Mouse (Mus musculus): ENCODE results near the gene Zcchc12. TPM values are rescaled to one million over a fixed set of nuclear protein-coding genes. Genes with fewer than 3 reads are reported as not detected.

The Zcchc12 gene
- 12.0 and 12.3 TPM in 2 replicates for polyA plus RNA-seq (2015; fragmentation: Nextera tagmentation; extraction: Ambion mirVana)

- no peaks in the 10 kb centered on the region for H3K4me1 ChIP-seq (replicated peaks; ENCODE audit: control insufficient read depth, insufficient read depth, low read length)
- ATAC-seq: no peak
- 25% methylated on average over 28 of the region's 28 CpGs for WGBS
Observed at GRCm38 (mm10) chrX:36195736-36196525, at the start of gene Zcchc12. Zcchc12 (plus strand) TSS chrX:36195904.

GRCm38 (mm10) chrX:36146746-36147145 is 49.0 kb upstream of the Zcchc12 start:
- H3K4me2 ChIP-seq (replicated peaks; ENCODE audit: low read depth): no peak overlapping the region
- WGBS: 65% methylated on average over 4 of the region's 4 CpGs
- ATAC-seq: no peak
- no peak overlapping the region for H3K4me3 ChIP-seq (ENCODE audit: low read depth, low read length)
- no peak overlapping the region for H3K27ac ChIP-seq (ENCODE audit: low read depth, low read length)
- TF ChIP-seq CTCF (IDR thresholded peaks at IDR 0.05; ENCODE audit: low read depth): no peak
- no peak overlapping the region for H3K9ac ChIP-seq (ENCODE audit: low read depth, low read length)
- no peaks in the 10 kb centered on the region for H3K27me3 ChIP-seq (replicated peaks; ENCODE audit: control insufficient read depth, insufficient read depth, low read length)
- H3K9me3 ChIP-seq (ENCODE audit: control insufficient read depth): no peaks in the 10 kb centered on the region
- no peaks in the 10 kb centered on the region for H3K4me1 ChIP-seq (replicated peaks; ENCODE audit: control insufficient read depth, insufficient read depth, low read length)
- H3K36me3 ChIP-seq (ENCODE audit: control insufficient read depth, insufficient read depth): no peaks in the 10 kb centered on the region

More at GRCm38 (mm10) chrX:36195736-36196525, at the start of gene Zcchc12:
- Histone ChIP-seq H3K9me3 (ENCODE audit: control insufficient read depth) (no peaks in the 10 kb centered on the region), H3K9ac (ENCODE audit: low read depth, low read length) (no peak within 1 kb of the TSS), H3K4me3 (ENCODE audit: low read depth, low read length) (0 out of 2 replicates have a peak within 1 kb of the TSS, but pooled peaks have one; percentile 5), H3K27me3 (replicated peaks; ENCODE audit: control insufficient read depth, insufficient read depth, low read length) (no peaks in the 10 kb centered on the region), H3K36me3 (ENCODE audit: control insufficient read depth, insufficient read depth) (no peaks in the 10 kb centered on the region), H3K27ac (ENCODE audit: low read depth, low read length) (no peak within 1 kb of the TSS), H3K4me2 (replicated peaks; ENCODE audit: low read depth) (peak within 1 kb of the TSS; percentile 30; the same call in 1 of the 2 replicates)
- no peak for TF ChIP-seq CTCF (IDR thresholded peaks at IDR 0.05; ENCODE audit: low read depth)

GRCm38 (mm10) chrX:36150100-36150499 is 45.6 kb upstream of the Zcchc12 start:
- no peak overlapping the region for H3K4me2 ChIP-seq (replicated peaks; ENCODE audit: low read depth)
- H3K9me3 ChIP-seq (ENCODE audit: control insufficient read depth): no peaks in the 10 kb centered on the region
- no peak overlapping the region for H3K4me3 ChIP-seq (ENCODE audit: low read depth, low read length)
- no peaks in the 10 kb centered on the region for H3K27me3 ChIP-seq (replicated peaks; ENCODE audit: control insufficient read depth, insufficient read depth, low read length)
- H3K4me1 ChIP-seq (replicated peaks; ENCODE audit: control insufficient read depth, insufficient read depth, low read length): no peaks in the 10 kb centered on the region
- no peak for ATAC-seq
- no peaks in the 10 kb centered on the region for H3K36me3 ChIP-seq (ENCODE audit: control insufficient read depth, insufficient read depth)
- H3K9ac ChIP-seq (ENCODE audit: low read depth, low read length): no peak overlapping the region
- TF ChIP-seq CTCF (IDR thresholded peaks at IDR 0.05; ENCODE audit: low read depth): peak; percentile 42
- no peak overlapping the region for H3K27ac ChIP-seq (ENCODE audit: low read depth, low read length)

GRCm38 (mm10) chrX:36156677-36157076 is 39.0 kb upstream of the Zcchc12 start:
- Histone ChIP-seq H3K4me3 (ENCODE audit: low read depth, low read length) (no peak overlapping the region), H3K36me3 (ENCODE audit: control insufficient read depth, insufficient read depth) (no peaks in the 10 kb centered on the region), H3K27ac (ENCODE audit: low read depth, low read length) (no peak overlapping the region), H3K4me1 (replicated peaks; ENCODE audit: control insufficient read depth, insufficient read depth, low read length) (no peaks in the 10 kb centered on the region), H3K9ac (ENCODE audit: low read depth, low read length) (no peak overlapping the region), H3K4me2 (replicated peaks; ENCODE audit: low read depth) (no peak overlapping the region), H3K9me3 (ENCODE audit: control insufficient read depth) (no peaks in the 10 kb centered on the region), H3K27me3 (replicated peaks; ENCODE audit: control insufficient read depth, insufficient read depth, low read length) (no peaks in the 10 kb centered on the region)
- 64% methylated on average over 2 of the region's 2 CpGs for WGBS
- TF ChIP-seq CTCF (IDR thresholded peaks at IDR 0.05; ENCODE audit: low read depth): no peak
- ATAC-seq: no peak

- Histone ChIP-seq H3K27ac (ENCODE audit: low read depth, low read length) (no peak overlapping the region), H3K4me1 (replicated peaks; ENCODE audit: control insufficient read depth, insufficient read depth, low read length) (no peaks in the 10 kb centered on the region), H3K9ac (ENCODE audit: low read depth, low read length) (no peak overlapping the region), H3K27me3 (replicated peaks; ENCODE audit: control insufficient read depth, insufficient read depth, low read length) (no peaks in the 10 kb centered on the region), H3K4me2 (replicated peaks; ENCODE audit: low read depth) (no peak overlapping the region), H3K4me3 (ENCODE audit: low read depth, low read length) (no peak overlapping the region), H3K9me3 (ENCODE audit: control insufficient read depth) (no peaks in the 10 kb centered on the region), H3K36me3 (ENCODE audit: control insufficient read depth, insufficient read depth) (no peaks in the 10 kb centered on the region)
- ATAC-seq: no peak
- WGBS: 39% methylated on average over 4 of the region's 4 CpGs
- TF ChIP-seq CTCF (IDR thresholded peaks at IDR 0.05; ENCODE audit: low read depth): no peak
Observed at GRCm38 (mm10) chrX:36161567-36161966, 34.1 kb upstream of the Zcchc12 start.

GRCm38 (mm10) chrX:36183625-36184024 is 12.1 kb upstream of the Zcchc12 start:
- Histone ChIP-seq H3K4me3 (ENCODE audit: low read depth, low read length) (no peak overlapping the region), H3K4me1 (replicated peaks; ENCODE audit: control insufficient read depth, insufficient read depth, low read length) (no peaks in the 10 kb centered on the region), H3K9me3 (ENCODE audit: control insufficient read depth) (no peaks in the 10 kb centered on the region), H3K36me3 (ENCODE audit: control insufficient read depth, insufficient read depth) (no peaks in the 10 kb centered on the region), H3K4me2 (replicated peaks; ENCODE audit: low read depth) (no peak overlapping the region), H3K27me3 (replicated peaks; ENCODE audit: control insufficient read depth, insufficient read depth, low read length) (no peaks in the 10 kb centered on the region), H3K9ac (ENCODE audit: low read depth, low read length) (no peak overlapping the region), H3K27ac (ENCODE audit: low read depth, low read length) (no peak overlapping the region)
- ATAC-seq: no peak
- peak; percentile 79 for TF ChIP-seq CTCF (IDR thresholded peaks at IDR 0.05; ENCODE audit: low read depth)
